Mouse (Mus musculus): ENCODE results near the gene Scn8a.
A peak's percentile ranks its signal among the peaks of the same experiment; 100 is the strongest.

Gene Scn8a

GRCm38 (mm10) chr15:100953955-100954354 is 84.3 kb downstream of the Scn8a start:
- no peak for DNase-seq (ENCODE audit: low spot score)

- DNase-seq (ENCODE audit: low spot score), result no peak
Observed at GRCm38 (mm10) chr15:100954751-100955150, 85.1 kb downstream of the Scn8a start.

GRCm38 (mm10) chr15:100960958-100961357 is 91.3 kb downstream of the Scn8a start:
- no peak for DNase-seq (ENCODE audit: low spot score)

- DNase-seq (ENCODE audit: low spot score), result peak; percentile 45
Observed at GRCm38 (mm10) chr15:100961561-100961960, 91.9 kb downstream of the Scn8a start.

GRCm38 (mm10) chr15:100971443-100971842 is 101.8 kb downstream of the Scn8a start:
- no peak for DNase-seq (ENCODE audit: low spot score)

- DNase-seq (ENCODE audit: low spot score), result peak; percentile 29
Observed at GRCm38 (mm10) chr15:100972795-100973194, 103.1 kb downstream of the Scn8a start.

GRCm38 (mm10) chr15:100974679-100975078 is 105.0 kb downstream of the Scn8a start:
- DNase-seq (ENCODE audit: low spot score), result peak; percentile 42

GRCm38 (mm10) chr15:100983427-100984153 is 113.9 kb downstream of the Scn8a start:
- DNase-seq (ENCODE audit: low spot score), result peak; percentile 88

- DNase-seq (ENCODE audit: low spot score), result peak; percentile 54
Observed at GRCm38 (mm10) chr15:100984154-100984893, 114.7 kb downstream of the Scn8a start.

GRCm38 (mm10) chr15:100986479-100986878 is 116.8 kb downstream of the Scn8a start:
- no peak for DNase-seq (ENCODE audit: low spot score)

- no peak for DNase-seq (ENCODE audit: low spot score)
Observed at GRCm38 (mm10) chr15:100987031-100987430, 117.4 kb downstream of the Scn8a start.

GRCm38 (mm10) chr15:100990283-100990682 is 120.6 kb downstream of the Scn8a start:
- DNase-seq (ENCODE audit: low spot score), result no peak

- DNase-seq (ENCODE audit: low spot score), result no peak
Observed at GRCm38 (mm10) chr15:100997090-100997489, 127.4 kb downstream of the Scn8a start.

- no peak for DNase-seq (ENCODE audit: low spot score)
Observed at GRCm38 (mm10) chr15:101001685-101002084, 132.0 kb downstream of the Scn8a start.

- no peak for DNase-seq (ENCODE audit: low spot score)
Observed at GRCm38 (mm10) chr15:101002466-101002865, 132.8 kb downstream of the Scn8a start.

GRCm38 (mm10) chr15:101004538-101004937 is 134.9 kb downstream of the Scn8a start:
- no peak for DNase-seq (ENCODE audit: low spot score)

GRCm38 (mm10) chr15:101005717-101006116 is 136.1 kb downstream of the Scn8a start:
- no peak for DNase-seq (ENCODE audit: low spot score)

GRCm38 (mm10) chr15:101006251-101007040 is 136.8 kb downstream of the Scn8a start:
- DNase-seq (ENCODE audit: low spot score), result peak; percentile 61

- no peak for DNase-seq (ENCODE audit: low spot score)
Observed at GRCm38 (mm10) chr15:101007236-101007635, 137.6 kb downstream of the Scn8a start.

- peak; percentile 55 for DNase-seq (ENCODE audit: low spot score)
Observed at GRCm38 (mm10) chr15:101008386-101009010, 138.8 kb downstream of the Scn8a start.

GRCm38 (mm10) chr15:101011352-101011751 is 141.7 kb downstream of the Scn8a start:
- DNase-seq (ENCODE audit: low spot score), result no peak

- no peak for DNase-seq (ENCODE audit: low spot score)
Observed at GRCm38 (mm10) chr15:101028960-101029359, 159.3 kb downstream of the Scn8a start.
